Comparison of ENCODE assay signal across 9 mouse cellular contexts in genomic region chr12:10439483-10440235, GRCm38 (mm10). TPM values are rescaled to one million over a fixed set of nuclear protein-coding genes. Genes with fewer than 3 reads are reported as not detected.
DNase-seq lines count a peak whose midpoint lies in the region; ATAC-seq and TF ChIP-seq lines count a peak whose summit lies in the region.
"Had no signal": no experiment of that assay in that cellular context is flagged by ENCODE, and none has a peak within 500 bp of the region (broad histone marks: within the 10 kb centered on the region; RNA-seq: fewer than 3 reads in every experiment).

No protein-coding gene starts in this region.

- DNase-seq in hindbrain, embryonic 11.5 days (ENCODE audit: low spot score), result peak; percentile 3
- DNase-seq in hindbrain, embryonic 14.5 days (ENCODE audit: low spot score), result no peak
- DNase-seq in neural tube, embryonic 10.5 days (ENCODE audit: extremely low spot score, low spot score), result peak; percentile 21
- peak; percentile 58 for DNase-seq in kidney, postnatal 0 days (ENCODE audit: low spot score)
- DNase-seq in cerebellum, adult 18-20 months, result no peak
- DNase-seq in testis, postnatal 14 days (ENCODE audit: low spot score), result no peak

- no peak overlapping the region for H3K9ac ChIP-seq in hindbrain, embryonic 11.5 days (ENCODE audit: low read depth, low read length)
- H3K9ac ChIP-seq in hindbrain, embryonic 14.5 days, result no peak overlapping the region
- no peak overlapping the region for H3K9ac ChIP-seq in neural tube, embryonic 15.5 days (replicated peaks)
- no peak overlapping the region for H3K9ac ChIP-seq in kidney, postnatal 0 days (ENCODE audit: low read depth, low read length)
- no peak overlapping the region for H3K9ac ChIP-seq in stomach, embryonic 15.5 days
- H3K9ac ChIP-seq: limb, embryonic 15.5 days had no signal

- no peak overlapping the region for H3K4me3 ChIP-seq in hindbrain, embryonic 11.5 days (ENCODE audit: low read depth, low read length)
- no peak overlapping the region for H3K4me3 ChIP-seq in hindbrain, embryonic 14.5 days (replicated peaks; ENCODE audit: low read length)
- no peak overlapping the region for H3K4me3 ChIP-seq in neural tube, embryonic 15.5 days (replicated peaks)
- no peak overlapping the region for H3K4me3 ChIP-seq in kidney, postnatal 0 days (replicated peaks; ENCODE audit: low read depth, low read length)
- no peak overlapping the region for H3K4me3 ChIP-seq in stomach, embryonic 15.5 days (replicated peaks)
- H3K4me3 ChIP-seq: limb, embryonic 15.5 days had no signal

- H3K27me3 ChIP-seq in hindbrain, embryonic 11.5 days (ENCODE audit: control insufficient read depth, insufficient read depth, low read length), result no peaks in the 10 kb centered on the region
- H3K27me3 ChIP-seq in hindbrain, embryonic 14.5 days (ENCODE audit: control insufficient read depth, insufficient read depth, low read length), result 0 out of 2 replicates have a peak, but pooled peaks cover 7% of the 10 kb centered on the region
- no peaks in the 10 kb centered on the region for H3K27me3 ChIP-seq in neural tube, embryonic 15.5 days (replicated peaks)
- no peaks in the 10 kb centered on the region for H3K27me3 ChIP-seq in kidney, postnatal 0 days (ENCODE audit: insufficient read depth, low read length)
- no peaks in the 10 kb centered on the region for H3K27me3 ChIP-seq in stomach, embryonic 15.5 days (replicated peaks)
- H3K27me3 ChIP-seq: limb, embryonic 15.5 days had no signal

- ATAC-seq in hindbrain, embryonic 11.5 days (ENCODE audit: low FRiP score), result no peak
- ATAC-seq in hindbrain, embryonic 14.5 days (ENCODE audit: low FRiP score), result no peak
- ATAC-seq in neural tube, embryonic 15.5 days (ENCODE audit: low FRiP score), result no peak
- 0 out of 2 replicates have a peak, but pooled peaks have one; percentile 43 for ATAC-seq in kidney, postnatal 0 days (replicated peaks; ENCODE audit: low FRiP score, low read depth)
- no peak for ATAC-seq in stomach, embryonic 15.5 days (ENCODE audit: insufficient read depth, low FRiP score, low read depth)

- H3K36me3 ChIP-seq in hindbrain, embryonic 11.5 days (ENCODE audit: control insufficient read depth, insufficient read depth, low read length), result no peaks in the 10 kb centered on the region
- no peaks in the 10 kb centered on the region for H3K36me3 ChIP-seq in hindbrain, embryonic 14.5 days (replicated peaks; ENCODE audit: control insufficient read depth, insufficient read depth)
- no peaks in the 10 kb centered on the region for H3K36me3 ChIP-seq in neural tube, embryonic 15.5 days
- H3K36me3 ChIP-seq in kidney, postnatal 0 days (ENCODE audit: insufficient read depth, low read length), result no peaks in the 10 kb centered on the region
- H3K36me3 ChIP-seq in stomach, embryonic 15.5 days, result no peaks in the 10 kb centered on the region
- H3K36me3 ChIP-seq: limb, embryonic 15.5 days had no signal

- WGBS in hindbrain, embryonic 11.5 days, result 32% methylated on average over 14 of the region's 14 CpGs
- WGBS in hindbrain, embryonic 14.5 days, result 20% methylated on average over 14 of the region's 14 CpGs
- WGBS in neural tube, embryonic 15.5 days, result 14% methylated on average over 14 of the region's 14 CpGs
- 27% methylated on average over 14 of the region's 14 CpGs for WGBS in kidney, postnatal 0 days
- WGBS in stomach, embryonic 15.5 days, result 36% methylated on average over 14 of the region's 14 CpGs

- H3K4me2 ChIP-seq in hindbrain, embryonic 11.5 days (replicated peaks; ENCODE audit: low read depth, low read length), result no peak overlapping the region
- no peak overlapping the region for H3K4me2 ChIP-seq in hindbrain, embryonic 14.5 days (replicated peaks)
- no peak overlapping the region for H3K4me2 ChIP-seq in neural tube, embryonic 15.5 days
- no peak overlapping the region for H3K4me2 ChIP-seq in kidney, postnatal 0 days (ENCODE audit: low read length)
- H3K4me2 ChIP-seq in stomach, embryonic 15.5 days, result no peak overlapping the region
- H3K4me2 ChIP-seq: limb, embryonic 15.5 days had no signal

- H3K4me1 ChIP-seq in hindbrain, embryonic 11.5 days (replicated peaks; ENCODE audit: control insufficient read depth, insufficient read depth, low read length), result no peaks in the 10 kb centered on the region
- H3K4me1 ChIP-seq in hindbrain, embryonic 14.5 days (replicated peaks; ENCODE audit: control insufficient read depth, insufficient read depth, low read length), result no peaks in the 10 kb centered on the region
- peaks cover 12% of the 10 kb centered on the region for H3K4me1 ChIP-seq in neural tube, embryonic 15.5 days
- H3K4me1 ChIP-seq in kidney, postnatal 0 days (replicated peaks; ENCODE audit: insufficient read depth, low read length), result peaks cover 5% of the 10 kb centered on the region; the same call in 1 of the 2 replicates
- peaks cover 11% of the 10 kb centered on the region; the same call in 1 of the 2 replicates for H3K4me1 ChIP-seq in stomach, embryonic 15.5 days

- no peak overlapping the region for H3K27ac ChIP-seq in hindbrain, embryonic 11.5 days (ENCODE audit: low read depth, low read length)
- no peak overlapping the region for H3K27ac ChIP-seq in hindbrain, embryonic 14.5 days
- H3K27ac ChIP-seq in neural tube, embryonic 15.5 days (replicated peaks), result no peak overlapping the region
- no peak overlapping the region for H3K27ac ChIP-seq in kidney, postnatal 0 days
- peak overlapping the region; percentile 72; the same call in 1 of the 2 replicates for H3K27ac ChIP-seq in stomach, embryonic 15.5 days
- H3K27ac ChIP-seq: limb, embryonic 15.5 days had no signal

- TF ChIP-seq CTCF in kidney, postnatal 0 days (IDR thresholded peaks at IDR 0.05; ENCODE audit: low read depth), result no peak

- no peaks in the 10 kb centered on the region for H3K9me3 ChIP-seq in hindbrain, embryonic 11.5 days (ENCODE audit: control insufficient read depth, low read length)
- no peaks in the 10 kb centered on the region for H3K9me3 ChIP-seq in hindbrain, embryonic 14.5 days (ENCODE audit: control insufficient read depth, low read length)
- no peaks in the 10 kb centered on the region for H3K9me3 ChIP-seq in neural tube, embryonic 15.5 days (replicated peaks)
- H3K9me3 ChIP-seq in kidney, postnatal 0 days (replicated peaks; ENCODE audit: low read length), result no peaks in the 10 kb centered on the region
- no peaks in the 10 kb centered on the region for H3K9me3 ChIP-seq in stomach, embryonic 15.5 days
- H3K9me3 ChIP-seq: limb, embryonic 15.5 days had no signal

RNA-seq across cellular contexts. Expression of gene Rdh14, which starts 49.1 kb away (rescaled TPM):
- polyA plus RNA-seq in hindbrain, embryonic 11.5 days (2014; fragmentation: Nextera tagmentation; extraction: Ambion mirVana), result 28.9 and 29.3 TPM in 2 replicates
- polyA plus RNA-seq in hindbrain, embryonic 14.5 days (2014; fragmentation: Nextera tagmentation; extraction: Ambion mirVana), result 43.5 and 46.8 TPM in 2 replicates
- 46.2 and 47.9 TPM in 2 replicates for polyA plus RNA-seq in neural tube, embryonic 15.5 days (2015; fragmentation: Nextera tagmentation; extraction: Ambion mirVana)
- 54.6 and 61.6 TPM in 2 replicates for polyA plus RNA-seq in kidney, postnatal 0 days (2015; fragmentation: Nextera tagmentation; extraction: Ambion mirVana)
- polyA plus RNA-seq in stomach, embryonic 15.5 days (2015; fragmentation: Nextera tagmentation; extraction: Ambion mirVana), result 42.0 and 42.6 TPM in 2 replicates

Comparison
In these comparisons a context has a peak if more than half of its experiments do, and no peak if none do; other contexts are left out.
1. DNase-seq: peak in hindbrain, embryonic 11.5 days (single experiment), neural tube, embryonic 10.5 days (single experiment) and kidney, postnatal 0 days (single experiment); none in hindbrain, embryonic 14.5 days (single experiment), cerebellum, adult 18-20 months (0 of 2) and testis, postnatal 14 days (single experiment).